Mouse (Mus musculus) gastrocnemius, postnatal 36 days (tissue): ENCODE results near the gene Pax3. TPM values are rescaled to one million over a fixed set of nuclear protein-coding genes. Genes with fewer than 3 reads are reported as not detected.

Source experiments
- DNase-seq, 2 experiments: peaks; one replicate each; pipeline ENCODE4 v3.0.0; 2022
- intact Hi-C: fragments of 180-260 bp; cut with DNase I; formaldehyde crosslinking; loops from one replicate; pipeline ENCODE4 v1.15.1; 2025
- total RNA-seq, 2 experiments: library from RNA; stranded (reverse); gene quantifications; 2 replicates each; pipeline ENCODE4 v1.2.3; 2021

Pax3 gene
- total RNA-seq, 2 experiments from 2014 or later = not detected

GRCm38 (mm10) chr1:78116046-78116445 is 80.9 kb downstream of the Pax3 start:
- DNase-seq = no peak
- intact Hi-C loops = no loop called here

- intact Hi-C loops = no loop called here
- no peak for DNase-seq
These were observed 86.6 kb downstream of the Pax3 start for GRCm38 (mm10) chr1:78110311-78110710.

- intact Hi-C loops = no loop called here
- no peak for DNase-seq
These were observed 93.4 kb downstream of the Pax3 start for GRCm38 (mm10) chr1:78103511-78103910.

- no peak for DNase-seq
- intact Hi-C loops = no loop called here
These were observed 103.3 kb downstream of the Pax3 start for GRCm38 (mm10) chr1:78093619-78094018.

- intact Hi-C loops = no loop called here
These were observed 108.3 kb downstream of the Pax3 start for GRCm38 (mm10) chr1:78088646-78089045.

GRCm38 (mm10) chr1:78081761-78082160 is 115.2 kb downstream of the Pax3 start:
- intact Hi-C loops = no loop called here

More at GRCm38 (mm10) chr1:78088646-78089045, 108.3 kb downstream of the Pax3 start:
- no peak for DNase-seq

DNA sequence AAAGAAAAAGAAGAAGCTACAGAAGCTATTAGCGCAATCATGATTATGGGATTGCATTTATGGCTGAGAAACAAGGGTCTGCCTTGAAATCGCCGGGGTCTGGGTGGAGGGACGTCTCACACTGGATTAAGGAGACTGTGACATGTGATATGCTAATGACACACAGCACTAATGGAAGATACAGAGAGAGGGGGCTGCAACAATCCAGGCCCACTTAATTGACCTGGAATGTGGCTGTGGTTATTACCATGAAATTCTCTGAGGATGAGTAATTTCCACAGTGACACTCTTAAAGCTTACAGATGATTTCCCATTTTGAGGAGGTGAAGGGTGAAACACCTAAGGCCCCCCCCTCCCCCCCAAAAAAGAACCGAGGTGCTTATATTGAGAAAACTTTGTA is 136.1 kb downstream of the Pax3 start:
- intact Hi-C loops = no loop called here

More at GRCm38 (mm10) chr1:78081761-78082160, 115.2 kb downstream of the Pax3 start:
- no peak for DNase-seq

GRCm38 (mm10) chr1:78057939-78058338 is 139.0 kb downstream of the Pax3 start:
- intact Hi-C loops = no loop called here

More for the DNA sequence above, 136.1 kb downstream of the Pax3 start:
- DNase-seq = no peak

GRCm38 (mm10) chr1:78053677-78054076 is 143.3 kb downstream of the Pax3 start:
- DNase-seq = no peak
- intact Hi-C loops = no loop called here

More at GRCm38 (mm10) chr1:78057939-78058338, 139.0 kb downstream of the Pax3 start:
- no peak for DNase-seq

Other genes with a start within 250 kb of the Pax3 start
- gene Sgpp2, start 113.2 kb upstream of the Pax3 start, total RNA-seq = not detected